ENCODE assay signal across 11 mouse cellular contexts in the genomic region with DNA sequence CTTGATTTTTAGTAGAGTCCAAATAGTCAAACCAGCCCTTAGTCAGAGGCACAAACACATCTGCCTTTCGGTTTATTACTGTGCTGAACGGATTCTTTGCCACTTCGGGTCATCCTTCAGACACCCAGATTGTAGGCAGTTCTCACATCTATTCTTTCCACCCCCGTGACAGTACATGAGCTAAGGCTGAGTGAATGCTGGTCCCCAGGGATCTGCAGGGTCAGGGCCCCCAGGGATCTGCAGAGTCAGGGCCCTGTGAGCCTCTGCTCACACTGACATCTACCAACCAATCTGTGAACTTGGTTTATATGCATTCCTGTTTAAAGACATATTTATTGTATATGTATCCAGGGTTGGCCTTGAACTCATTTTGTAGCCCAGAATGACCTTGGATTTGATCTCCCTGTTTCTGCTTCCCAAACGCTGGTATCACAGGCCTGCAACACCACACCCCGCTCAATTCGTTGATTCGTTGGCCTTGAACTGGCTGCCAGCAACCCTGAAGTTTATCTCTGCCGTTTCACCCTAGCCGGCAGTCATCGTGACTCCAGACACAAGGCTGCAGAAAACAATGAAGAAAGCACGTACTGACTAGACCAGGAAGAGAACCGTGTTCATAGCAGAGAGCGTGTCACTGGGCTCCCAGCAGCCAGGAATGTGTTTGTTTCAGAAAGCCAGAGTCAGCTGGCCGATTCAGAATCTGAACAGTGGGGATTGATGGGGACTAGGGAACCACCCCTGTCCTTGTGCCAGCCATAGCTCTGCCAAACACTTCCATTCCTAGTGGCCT. TPM values are rescaled to one million over a fixed set of nuclear protein-coding genes. Genes with fewer than 3 reads are reported as not detected.
DNase-seq lines count a peak whose midpoint lies in the region; ATAC-seq and TF ChIP-seq lines count a peak whose summit lies in the region.
"Had no signal": no experiment of that assay in that cellular context is flagged by ENCODE, and none has a peak within 500 bp of the region (broad histone marks: within the 10 kb centered on the region; RNA-seq: fewer than 3 reads in every experiment).

No protein-coding gene starts in this region.

- TF ChIP-seq POLR2A in CH12.LX (IDR thresholded peaks at IDR 0.05; ENCODE audit: low read depth, low read length) = no peak

- no peak for TF ChIP-seq CTCF in CH12.LX (conservative IDR thresholded peaks at IDR 0.05 in 1 of 2, IDR thresholded peaks at IDR 0.05 in 1 of 2; ENCODE audit: low read depth in 2 of 2, low read length in 2 of 2)
- peak; percentile 14; the same call in 1 of the 2 replicates for TF ChIP-seq CTCF in lung, embryonic 14.5 days (IDR thresholded peaks at IDR 0.05; ENCODE audit: low read depth)

- no peaks in the 10 kb centered on the region for H3K27me3 ChIP-seq in CH12.LX (replicated peaks)
- H3K27me3 ChIP-seq in heart, embryonic 12.5 days (replicated peaks) = no peaks in the 10 kb centered on the region
- H3K27me3 ChIP-seq in lung, embryonic 14.5 days (ENCODE audit: insufficient read depth, low read length) = no peaks in the 10 kb centered on the region
- H3K27me3 ChIP-seq in forebrain, embryonic 13.5 days = no peaks in the 10 kb centered on the region
- H3K27me3 ChIP-seq in forebrain, embryonic 11.5 days (ENCODE audit: control insufficient read depth, insufficient read depth, low read length) = no peaks in the 10 kb centered on the region
- H3K27me3 ChIP-seq: neural tube, embryonic 12.5 days had no signal

- TF ChIP-seq EP300 in CH12.LX (IDR thresholded peaks at IDR 0.05; ENCODE audit: low read length) = no peak

- no peaks in the 10 kb centered on the region for H3K79me2 ChIP-seq in CH12.LX (replicated peaks; ENCODE audit: control insufficient read depth, extremely low read depth, insufficient read depth, poor library complexity, severe bottlenecking)

- no peak overlapping the region for H3K9ac ChIP-seq in CH12.LX (ENCODE audit: insufficient read depth, low read depth)
- no peak overlapping the region for H3K9ac ChIP-seq in heart, embryonic 12.5 days
- H3K9ac ChIP-seq in lung, embryonic 14.5 days = no peak overlapping the region
- no peak overlapping the region for H3K9ac ChIP-seq in forebrain, embryonic 13.5 days
- no peak overlapping the region for H3K9ac ChIP-seq in forebrain, embryonic 11.5 days (ENCODE audit: low read length)
- H3K9ac ChIP-seq: neural tube, embryonic 12.5 days had no signal

- ATAC-seq in heart, embryonic 12.5 days (ENCODE audit: insufficient number of reproducible peaks, low FRiP score) = no peak
- ATAC-seq in lung, embryonic 14.5 days (ENCODE audit: insufficient read depth) = no peak; the same call in 1 of the 2 replicates
- ATAC-seq in activated CD4-positive, CD25-positive, alpha-beta regulatory T cell, adult 4 months = no peak
- ATAC-seq in forebrain, embryonic 13.5 days = no peak
- no peak for ATAC-seq in forebrain, embryonic 11.5 days (replicated peaks; ENCODE audit: low FRiP score)

- dilution Hi-C loops in CH12.LX (cut with MboI; ENCODE audit: extremely low pct_ligation_motif_present, extremely low pct_unique_long_range_greater_than_20kb, low sequenced_read_pairs) = no loop called here

- peak overlapping the region; percentile 26; the same call in 1 of the 2 replicates for H3K4me2 ChIP-seq in CH12.LX (ENCODE audit: insufficient read depth, low read depth, poor library complexity, severe bottlenecking)
- no peak overlapping the region for H3K4me2 ChIP-seq in heart, embryonic 12.5 days
- no peak overlapping the region for H3K4me2 ChIP-seq in lung, embryonic 14.5 days
- H3K4me2 ChIP-seq in forebrain, embryonic 13.5 days = no peak overlapping the region
- H3K4me2 ChIP-seq in forebrain, embryonic 11.5 days (ENCODE audit: low read depth, low read length, severe bottlenecking) = no peak overlapping the region
- H3K4me2 ChIP-seq: neural tube, embryonic 12.5 days had no signal

- no peaks in the 10 kb centered on the region for H3K9me3 ChIP-seq in CH12.LX (replicated peaks; ENCODE audit: low read length)
- no peaks in the 10 kb centered on the region for H3K9me3 ChIP-seq in heart, embryonic 12.5 days (replicated peaks)
- H3K9me3 ChIP-seq in lung, embryonic 14.5 days (ENCODE audit: low read depth, low read length) = no peaks in the 10 kb centered on the region
- H3K9me3 ChIP-seq in forebrain, embryonic 13.5 days (replicated peaks) = no peaks in the 10 kb centered on the region
- H3K9me3 ChIP-seq in forebrain, embryonic 11.5 days (ENCODE audit: control insufficient read depth, low read length) = no peaks in the 10 kb centered on the region
- H3K9me3 ChIP-seq: neural tube, embryonic 12.5 days had no signal

- no peak for TF ChIP-seq RAD21 in CH12.LX (IDR thresholded peaks at IDR 0.05; ENCODE audit: low read depth, low read length)

- 44% methylated on average over 15 of the region's 15 CpGs for WGBS in heart, embryonic 12.5 days
- 56% methylated on average over 15 of the region's 15 CpGs for WGBS in lung, embryonic 14.5 days
- 83% methylated on average over 15 of the region's 15 CpGs for WGBS in forebrain, embryonic 13.5 days
- 86% methylated on average over 15 of the region's 15 CpGs for WGBS in forebrain, embryonic 11.5 days

- H3K36me3 ChIP-seq in CH12.LX (replicated peaks in 1 of 2; ENCODE audit: control insufficient read depth in 1 of 2, insufficient read depth in 1 of 2, low read length in 1 of 2) = no peaks in the 10 kb centered on the region
- no peaks in the 10 kb centered on the region for H3K36me3 ChIP-seq in heart, embryonic 12.5 days
- H3K36me3 ChIP-seq in lung, embryonic 14.5 days (ENCODE audit: insufficient read depth) = no peaks in the 10 kb centered on the region
- no peaks in the 10 kb centered on the region for H3K36me3 ChIP-seq in forebrain, embryonic 13.5 days (ENCODE audit: poor library complexity, severe bottlenecking)
- no peaks in the 10 kb centered on the region for H3K36me3 ChIP-seq in forebrain, embryonic 11.5 days (ENCODE audit: control insufficient read depth, insufficient read depth, low read length)
- H3K36me3 ChIP-seq: neural tube, embryonic 12.5 days had no signal

- H3K4me1 ChIP-seq in CH12.LX (ENCODE audit: control insufficient read depth in 1 of 2, insufficient read depth in 2 of 2) = peaks cover 2 to 17% of the 10 kb centered on the region in 2 experiments; a peak in 2 of 4 replicates
- H3K4me1 ChIP-seq in heart, embryonic 12.5 days (replicated peaks) = peaks cover 39% of the 10 kb centered on the region
- no peaks in the 10 kb centered on the region for H3K4me1 ChIP-seq in lung, embryonic 14.5 days (ENCODE audit: insufficient read depth)
- no peaks in the 10 kb centered on the region for H3K4me1 ChIP-seq in forebrain, embryonic 13.5 days
- no peaks in the 10 kb centered on the region for H3K4me1 ChIP-seq in forebrain, embryonic 11.5 days (replicated peaks; ENCODE audit: control insufficient read depth, insufficient read depth, low read length)
- H3K4me1 ChIP-seq: neural tube, embryonic 12.5 days had no signal

- no peak overlapping the region for H3K4me3 ChIP-seq in CH12.LX (replicated peaks in 1 of 3; ENCODE audit: low read depth in 2 of 3, low read length in 2 of 3, poor library complexity in 1 of 3)
- H3K4me3 ChIP-seq in heart, embryonic 12.5 days = no peak overlapping the region
- no peak overlapping the region for H3K4me3 ChIP-seq in lung, embryonic 14.5 days (ENCODE audit: low read depth, low read length)
- H3K4me3 ChIP-seq in forebrain, embryonic 13.5 days = no peak overlapping the region
- H3K4me3 ChIP-seq in forebrain, embryonic 11.5 days (ENCODE audit: low read depth, low read length) = no peak overlapping the region
- H3K4me3 ChIP-seq: neural tube, embryonic 12.5 days had no signal

- DNase-seq in CH12.LX (ENCODE audit: extremely low read depth) = peak; percentile 61
- peak; percentile 88 for DNase-seq in adrenal gland, adult 2 months
- DNase-seq in lung, embryonic 14.5 days = peak; percentile 41
- no peak for DNase-seq in kidney, postnatal 10 days
- DNase-seq in forebrain, embryonic 11.5 days (ENCODE audit: low spot score) = no peak
- DNase-seq: thymus, postnatal 4 days had no signal

- in situ Hi-C loops in CH12.LX (cut with MboI; ENCODE audit: low pct_ligation_motif_present, low pct_unique_long_range_greater_than_20kb, low sequenced_read_pairs) = no loop called here

- no peak overlapping the region for H3K27ac ChIP-seq in CH12.LX (ENCODE audit: insufficient read depth, low read depth)
- peak overlapping the region; percentile 10 for H3K27ac ChIP-seq in heart, embryonic 12.5 days (ENCODE audit: poor library complexity, severe bottlenecking)
- H3K27ac ChIP-seq in lung, embryonic 14.5 days (ENCODE audit: low read depth) = no peak overlapping the region
- no peak overlapping the region for H3K27ac ChIP-seq in forebrain, embryonic 13.5 days
- no peak overlapping the region for H3K27ac ChIP-seq in forebrain, embryonic 11.5 days (ENCODE audit: low read depth, low read length)
- H3K27ac ChIP-seq: neural tube, embryonic 12.5 days had no signal

RNA-seq across cellular contexts. Expression of a gene that starts 3.7 kb away (rescaled TPM):
- total RNA-seq in CH12.LX (2012; rRNA removed) = not detected in 2 replicates
- total RNA-seq in CH12.LX (2014; rRNA removed) = not detected in 2 replicates
- not detected in 2 replicates for polyA plus RNA-seq in CH12.LX (2012; ENCODE audit: insufficient read length, low read depth)
- total RNA-seq in adrenal gland, adult 2 months (2021) = not detected
- not detected in 2 replicates for polyA plus RNA-seq in adrenal gland, adult 2 months (2012; rRNA removed)
- not detected in 2 replicates for polyA plus RNA-seq in heart, embryonic 12.5 days (2016; fragmentation: Nextera tagmentation; extraction: Ambion mirVana)
- not detected in 2 replicates for polyA plus RNA-seq in lung, embryonic 14.5 days (2014; fragmentation: Nextera tagmentation; extraction: Ambion mirVana)
- polyA plus RNA-seq in activated CD4-positive, CD25-positive, alpha-beta regulatory T cell, adult 4 months (2017; shearing (Covaris generic)) = not detected
- polyA plus RNA-seq in forebrain, embryonic 13.5 days (2015; fragmentation: Nextera tagmentation; extraction: Ambion mirVana) = not detected in 2 replicates
- polyA plus RNA-seq in forebrain, embryonic 11.5 days (2014; fragmentation: Nextera tagmentation; extraction: Ambion mirVana) = not detected in 2 replicates
- total RNA-seq: layer of hippocampus, postnatal 14 days had no signal
- polyA plus RNA-seq: neural tube, embryonic 12.5 days had no signal

RNA-seq across cellular contexts. Expression of a gene that starts 42.1 kb away (rescaled TPM):
- total RNA-seq in CH12.LX (2012; rRNA removed) (20.9 and 23.4 TPM in 2 replicates), CH12.LX (2014; rRNA removed) (28.2 and 31.4 TPM in 2 replicates)
- 28.2 and 33.1 TPM in 2 replicates for polyA plus RNA-seq in CH12.LX (2012; ENCODE audit: insufficient read length, low read depth)
- 10 to 100 TPM; 78.9 to 99.7 TPM for total RNA-seq in adrenal gland, adult 2 months (2021)
- polyA plus RNA-seq in adrenal gland, adult 2 months (2012; rRNA removed) = 10.8 and 12.9 TPM in 2 replicates
- 83.9 and 84.8 TPM in 2 replicates for polyA plus RNA-seq in heart, embryonic 12.5 days (2016; fragmentation: Nextera tagmentation; extraction: Ambion mirVana)
- polyA plus RNA-seq in lung, embryonic 14.5 days (2014; fragmentation: Nextera tagmentation; extraction: Ambion mirVana) = 52.5 and 56.8 TPM in 2 replicates
- polyA plus RNA-seq in activated CD4-positive, CD25-positive, alpha-beta regulatory T cell, adult 4 months (2017; shearing (Covaris generic)) = 1 to 10 TPM; 5.2 to 7.8 TPM
- 12.7 and 16.5 TPM in 2 replicates for polyA plus RNA-seq in forebrain, embryonic 13.5 days (2015; fragmentation: Nextera tagmentation; extraction: Ambion mirVana)
- 35.9 and 38.4 TPM in 2 replicates for polyA plus RNA-seq in forebrain, embryonic 11.5 days (2014; fragmentation: Nextera tagmentation; extraction: Ambion mirVana)

RNA-seq across cellular contexts. Expression of a gene that starts 50.3 kb away (rescaled TPM):
- total RNA-seq in CH12.LX (2012; rRNA removed) (not detected in 2 replicates), CH12.LX (2014; rRNA removed) (0.07 TPM in 1 of 2 replicates, not detected in the other)
- polyA plus RNA-seq in CH12.LX (2012; ENCODE audit: insufficient read length, low read depth) = not detected in 2 replicates
- total RNA-seq in adrenal gland, adult 2 months (2021) = 1 to 10 TPM; 1.6 TPM
- 6.1 and 8.9 TPM in 2 replicates for polyA plus RNA-seq in adrenal gland, adult 2 months (2012; rRNA removed)
- 3.1 and 3.5 TPM in 2 replicates for polyA plus RNA-seq in heart, embryonic 12.5 days (2016; fragmentation: Nextera tagmentation; extraction: Ambion mirVana)
- polyA plus RNA-seq in lung, embryonic 14.5 days (2014; fragmentation: Nextera tagmentation; extraction: Ambion mirVana) = 5.9 and 6.2 TPM in 2 replicates
- polyA plus RNA-seq in activated CD4-positive, CD25-positive, alpha-beta regulatory T cell, adult 4 months (2017; shearing (Covaris generic)) = 10 to 100 TPM; 10.0 to 20.1 TPM
- polyA plus RNA-seq in forebrain, embryonic 13.5 days (2015; fragmentation: Nextera tagmentation; extraction: Ambion mirVana) = 1.1 and 2.2 TPM in 2 replicates
- polyA plus RNA-seq in forebrain, embryonic 11.5 days (2014; fragmentation: Nextera tagmentation; extraction: Ambion mirVana) = 0.86 and 1.3 TPM in 2 replicates

Comparison
In these comparisons a context has a peak if more than half of its experiments do, and no peak if none do; other contexts are left out.
1. DNase-seq: peak in CH12.LX (single experiment), adrenal gland, adult 2 months (single experiment) and lung, embryonic 14.5 days (single experiment); none in kidney, postnatal 10 days (single experiment) and forebrain, embryonic 11.5 days (single experiment).